Mouse (Mus musculus): ENCODE results near the gene Kdm8. TPM values are rescaled to one million over a fixed set of nuclear protein-coding genes. Genes with fewer than 3 reads are reported as not detected.

Kdm8 gene
- 9.3 and 10.7 TPM in 2 replicates for polyA plus RNA-seq (2016; fragmentation: Nextera tagmentation; extraction: Ambion mirVana)

- Histone ChIP-seq H3K9ac (peak within 1 kb of the TSS; percentile 71), H3K4me3 (peak within 1 kb of the TSS; percentile 47)
- 2% methylated on average over 61 of the region's 61 CpGs for WGBS
Measured at GRCm38 (mm10) chr7:125444464-125445401, at the start of gene Kdm8. Kdm8 (plus strand) TSS chr7:125444676.

DNA sequence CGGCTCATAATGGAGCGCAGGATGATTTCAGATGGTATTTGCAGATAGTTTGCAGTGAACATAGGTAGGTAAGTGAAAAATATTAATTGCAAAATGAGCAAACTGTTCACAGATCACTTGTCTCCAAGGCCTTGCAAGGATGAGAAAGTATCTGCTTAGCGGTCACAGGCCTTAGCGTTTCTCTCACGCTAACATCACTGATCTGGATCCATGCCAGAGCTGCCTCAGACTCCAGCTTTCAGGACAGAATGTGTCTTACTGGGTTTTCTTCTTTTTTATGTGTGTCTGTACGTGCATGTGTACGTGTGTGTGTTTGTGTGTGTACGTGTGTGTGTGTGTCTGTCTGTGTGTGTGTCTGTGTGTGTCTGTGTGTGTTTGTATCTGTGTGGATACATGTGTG is 46.4 kb upstream of the Kdm8 start:
- H3K36me3 ChIP-seq = no peaks in the 10 kb centered on the region
- no peak overlapping the region for H3K4me2 ChIP-seq (replicated peaks)
- WGBS = 93% methylated on average over 8 of the region's 8 CpGs

More at GRCm38 (mm10) chr7:125444464-125445401, at the start of gene Kdm8:
- H3K27ac ChIP-seq = peak within 1 kb of the TSS; percentile 94
- H3K4me1 ChIP-seq = peaks cover 17% of the 10 kb centered on the region
- H3K9me3 ChIP-seq (replicated peaks) = no peaks in the 10 kb centered on the region
- H3K36me3 ChIP-seq = no peaks in the 10 kb centered on the region
- H3K27me3 ChIP-seq = no peaks in the 10 kb centered on the region
- peak within 1 kb of the TSS; percentile 80 for H3K4me2 ChIP-seq (replicated peaks)
- peak; percentile 97 for ATAC-seq (ENCODE audit: low FRiP score)

GRCm38 (mm10) chr7:125398687-125399086 is 45.8 kb upstream of the Kdm8 start:
- no peak for ATAC-seq (ENCODE audit: low FRiP score)
- no peak overlapping the region for H3K27ac ChIP-seq
- peak overlapping the region; percentile 18; the same call in 1 of the 2 replicates for H3K9ac ChIP-seq
- H3K9me3 ChIP-seq (replicated peaks) = no peaks in the 10 kb centered on the region
- 63% methylated on average over 6 of the region's 6 CpGs for WGBS
- no peaks in the 10 kb centered on the region for H3K4me1 ChIP-seq
- H3K36me3 ChIP-seq = no peaks in the 10 kb centered on the region
- H3K27me3 ChIP-seq = peaks cover 10% of the 10 kb centered on the region
- no peak overlapping the region for H3K4me3 ChIP-seq
- H3K4me2 ChIP-seq (replicated peaks) = no peak overlapping the region

More for the DNA sequence above, 46.4 kb upstream of the Kdm8 start:
- Histone ChIP-seq H3K27ac (no peak overlapping the region), H3K4me3 (no peak overlapping the region), H3K27me3 (peaks cover 10% of the 10 kb centered on the region), H3K9ac (no peak overlapping the region), H3K4me1 (peaks cover 1% of the 10 kb centered on the region), H3K9me3 (replicated peaks) (no peaks in the 10 kb centered on the region)
- no peak for ATAC-seq (ENCODE audit: low FRiP score)

DNA sequence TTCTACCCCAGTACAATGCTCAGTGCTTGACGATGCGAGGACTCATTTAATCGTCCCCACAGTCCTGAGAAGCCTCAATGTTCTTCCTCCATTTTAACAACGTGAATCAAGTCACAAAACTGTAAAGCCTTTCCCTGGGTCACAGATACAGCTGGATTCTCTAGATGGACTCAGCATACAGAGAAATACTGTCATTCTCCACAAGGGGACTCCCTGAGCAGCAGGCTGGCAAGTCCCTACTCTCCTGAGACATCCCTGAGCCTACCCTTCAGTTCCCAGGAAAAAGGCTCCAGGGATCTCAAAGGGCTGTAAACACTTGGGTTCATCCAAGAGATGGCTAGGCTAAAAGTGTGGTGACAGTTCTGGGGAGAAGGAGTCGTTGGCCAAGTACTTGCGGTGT is 37.3 kb upstream of the Kdm8 start:
- no peak for ATAC-seq (ENCODE audit: low FRiP score)
- 82% methylated on average over 6 of the region's 6 CpGs for WGBS
- H3K27ac ChIP-seq = no peak overlapping the region

GRCm38 (mm10) chr7:125415087-125415486 is 29.4 kb upstream of the Kdm8 start:
- H3K36me3 ChIP-seq = no peaks in the 10 kb centered on the region
- ATAC-seq (ENCODE audit: low FRiP score) = no peak
- no peaks in the 10 kb centered on the region for H3K4me1 ChIP-seq
- H3K9me3 ChIP-seq (replicated peaks) = no peaks in the 10 kb centered on the region
- WGBS = 93% methylated on average over 1 of the region's 1 CpGs
- H3K27ac ChIP-seq = no peak overlapping the region
- no peak overlapping the region for H3K4me3 ChIP-seq
- H3K9ac ChIP-seq = no peak overlapping the region
- H3K4me2 ChIP-seq (replicated peaks) = no peak overlapping the region
- H3K27me3 ChIP-seq = no peaks in the 10 kb centered on the region

More for the DNA sequence above, 37.3 kb upstream of the Kdm8 start:
- no peaks in the 10 kb centered on the region for H3K36me3 ChIP-seq
- no peak overlapping the region for H3K4me3 ChIP-seq
- no peaks in the 10 kb centered on the region for H3K9me3 ChIP-seq (replicated peaks)
- H3K9ac ChIP-seq = no peak overlapping the region
- H3K4me1 ChIP-seq = no peaks in the 10 kb centered on the region
- no peaks in the 10 kb centered on the region for H3K27me3 ChIP-seq
- no peak overlapping the region for H3K4me2 ChIP-seq (replicated peaks)

DNA sequence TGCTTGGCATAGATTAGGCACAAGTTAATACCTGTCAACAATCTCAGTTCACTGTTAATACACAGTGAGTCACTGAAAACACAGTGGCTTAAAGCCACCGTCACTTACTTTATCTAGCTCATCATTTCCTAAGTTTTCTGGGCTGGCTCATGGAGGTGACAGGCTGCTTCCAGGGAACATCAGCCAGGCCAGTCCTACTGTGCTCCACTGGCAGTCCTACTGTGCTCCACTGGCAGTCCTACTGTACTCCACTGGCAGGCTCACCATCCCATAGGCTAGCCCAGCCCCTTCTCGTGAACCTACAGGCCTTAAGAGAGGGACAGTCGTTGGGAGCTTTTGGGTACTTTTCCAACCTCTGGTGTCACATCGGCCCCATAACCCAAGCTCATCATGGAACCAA is 28.7 kb upstream of the Kdm8 start:
- Histone ChIP-seq H3K9me3 (replicated peaks) (no peaks in the 10 kb centered on the region), H3K9ac (no peak overlapping the region), H3K27ac (no peak overlapping the region), H3K4me2 (replicated peaks) (no peak overlapping the region), H3K4me3 (no peak overlapping the region), H3K4me1 (no peaks in the 10 kb centered on the region), H3K36me3 (no peaks in the 10 kb centered on the region), H3K27me3 (no peaks in the 10 kb centered on the region)
- no peak for ATAC-seq (ENCODE audit: low FRiP score)
- 86% methylated on average over 4 of the region's 4 CpGs for WGBS

DNA sequence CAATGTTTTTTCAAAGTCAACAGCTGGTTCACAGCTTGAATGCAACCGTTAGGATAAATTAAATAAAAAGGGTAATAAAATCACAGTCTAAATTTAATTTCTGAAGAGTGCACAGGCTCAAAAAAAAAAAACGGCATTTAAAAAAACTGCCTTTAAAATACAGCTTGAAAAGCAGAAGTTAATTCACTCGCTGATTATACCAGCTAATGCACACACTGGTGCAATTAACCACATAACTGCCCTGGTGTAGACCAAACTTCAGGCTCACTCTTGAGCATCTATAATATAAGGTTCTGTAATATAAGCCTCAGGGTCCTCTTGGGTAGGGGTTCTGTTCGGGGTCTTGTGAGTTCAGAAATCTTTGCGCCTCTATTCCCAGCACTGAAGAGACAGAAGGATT is 27.7 kb upstream of the Kdm8 start:
- no peaks in the 10 kb centered on the region for H3K36me3 ChIP-seq
- no peaks in the 10 kb centered on the region for H3K27me3 ChIP-seq
- no peak overlapping the region for H3K27ac ChIP-seq
- H3K4me2 ChIP-seq (replicated peaks) = no peak overlapping the region
- no peak for ATAC-seq (ENCODE audit: low FRiP score)
- H3K4me3 ChIP-seq = no peak overlapping the region
- WGBS = 85% methylated on average over 5 of the region's 5 CpGs
- H3K9ac ChIP-seq = no peak overlapping the region
- H3K4me1 ChIP-seq = no peaks in the 10 kb centered on the region
- no peaks in the 10 kb centered on the region for H3K9me3 ChIP-seq (replicated peaks)

DNA sequence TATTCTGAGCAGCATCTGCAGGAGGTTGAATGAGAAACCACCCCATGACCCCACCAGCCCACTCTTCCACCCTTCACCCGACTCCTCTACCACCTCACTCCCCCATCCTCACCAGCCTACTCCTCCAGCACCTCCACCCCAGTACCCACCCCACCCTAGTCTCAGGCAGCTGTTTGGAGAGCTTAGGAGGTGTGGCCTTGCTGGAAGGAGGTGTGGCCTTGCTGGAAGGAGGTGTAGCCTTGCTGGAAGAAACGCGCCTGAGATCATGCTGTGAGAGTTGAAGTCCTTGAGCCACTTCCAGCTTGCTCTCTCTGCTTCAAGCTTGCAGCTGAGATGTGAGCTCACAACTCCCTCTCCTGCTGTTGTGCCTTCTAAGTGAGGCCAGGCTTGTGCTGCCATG is 26.1 kb upstream of the Kdm8 start:
- no peak for ATAC-seq (ENCODE audit: low FRiP score)
- 25% methylated on average over 3 of the region's 3 CpGs for WGBS
- Histone ChIP-seq H3K36me3 (no peaks in the 10 kb centered on the region), H3K9me3 (replicated peaks) (no peaks in the 10 kb centered on the region), H3K27me3 (no peaks in the 10 kb centered on the region), H3K4me1 (no peaks in the 10 kb centered on the region), H3K4me3 (no peak overlapping the region), H3K27ac (no peak overlapping the region), H3K4me2 (replicated peaks) (no peak overlapping the region), H3K9ac (no peak overlapping the region)

GRCm38 (mm10) chr7:125420190-125420589 is 24.3 kb upstream of the Kdm8 start:
- Histone ChIP-seq H3K4me3 (no peak overlapping the region), H3K36me3 (no peaks in the 10 kb centered on the region), H3K9ac (no peak overlapping the region), H3K27ac (no peak overlapping the region), H3K4me1 (no peaks in the 10 kb centered on the region), H3K4me2 (replicated peaks) (no peak overlapping the region), H3K27me3 (no peaks in the 10 kb centered on the region), H3K9me3 (replicated peaks) (no peaks in the 10 kb centered on the region)
- WGBS = 69% methylated on average over 2 of the region's 2 CpGs
- ATAC-seq (ENCODE audit: low FRiP score) = no peak

DNA sequence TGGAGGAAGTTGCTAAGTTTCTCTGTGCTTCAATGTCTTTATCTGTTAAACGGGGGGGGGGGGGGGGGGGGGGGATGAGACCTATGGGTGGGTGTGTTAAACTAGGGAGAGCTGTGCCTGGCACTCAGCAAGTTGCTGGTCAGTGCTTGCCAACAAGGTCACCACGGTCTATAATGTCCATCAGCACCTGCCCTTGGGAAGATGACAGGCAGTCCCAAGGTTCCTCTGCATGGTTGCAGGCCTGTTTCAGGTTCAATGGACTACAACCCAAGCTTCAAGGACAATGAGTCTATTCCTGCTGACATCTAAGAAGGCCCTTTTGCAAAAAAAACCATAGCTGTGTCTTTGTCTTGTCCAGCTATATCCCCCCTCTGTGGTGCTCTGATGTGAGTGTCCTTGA is 22.6 kb upstream of the Kdm8 start:
- no peaks in the 10 kb centered on the region for H3K9me3 ChIP-seq (replicated peaks)
- 75% methylated on average over 1 of the region's 2 CpGs for WGBS
- no peaks in the 10 kb centered on the region for H3K4me1 ChIP-seq
- H3K4me3 ChIP-seq = no peak overlapping the region
- H3K36me3 ChIP-seq = no peaks in the 10 kb centered on the region
- H3K9ac ChIP-seq = no peak overlapping the region
- H3K27ac ChIP-seq = no peak overlapping the region
- no peak overlapping the region for H3K4me2 ChIP-seq (replicated peaks)
- ATAC-seq (ENCODE audit: low FRiP score) = no peak
- no peaks in the 10 kb centered on the region for H3K27me3 ChIP-seq

DNA sequence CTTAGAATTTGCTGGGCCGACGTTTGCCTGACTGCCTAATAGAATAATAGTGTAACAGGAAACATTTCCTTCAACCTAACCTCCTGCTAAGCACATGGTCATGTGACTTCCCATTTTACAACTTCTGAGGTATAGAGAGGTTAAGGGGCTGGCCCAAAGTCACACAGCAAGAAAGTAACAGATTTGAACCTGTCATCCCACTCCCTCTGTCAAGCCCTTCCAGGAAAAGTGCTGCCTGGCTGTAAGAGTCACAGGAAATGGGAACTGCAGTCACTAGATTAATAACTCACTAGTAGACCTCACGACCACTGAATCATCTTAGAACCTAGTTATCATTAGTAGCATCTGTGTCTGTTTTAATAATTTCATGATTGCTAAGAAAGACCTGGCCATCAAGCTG is 21.4 kb upstream of the Kdm8 start:
- ATAC-seq (ENCODE audit: low FRiP score) = no peak
- no peak overlapping the region for H3K4me2 ChIP-seq (replicated peaks)
- no peak overlapping the region for H3K27ac ChIP-seq
- H3K4me1 ChIP-seq = no peaks in the 10 kb centered on the region
- WGBS = 81% methylated on average over 3 of the region's 3 CpGs
- no peak overlapping the region for H3K9ac ChIP-seq
- H3K36me3 ChIP-seq = no peaks in the 10 kb centered on the region
- no peaks in the 10 kb centered on the region for H3K27me3 ChIP-seq
- H3K9me3 ChIP-seq (replicated peaks) = no peaks in the 10 kb centered on the region
- no peak overlapping the region for H3K4me3 ChIP-seq

DNA sequence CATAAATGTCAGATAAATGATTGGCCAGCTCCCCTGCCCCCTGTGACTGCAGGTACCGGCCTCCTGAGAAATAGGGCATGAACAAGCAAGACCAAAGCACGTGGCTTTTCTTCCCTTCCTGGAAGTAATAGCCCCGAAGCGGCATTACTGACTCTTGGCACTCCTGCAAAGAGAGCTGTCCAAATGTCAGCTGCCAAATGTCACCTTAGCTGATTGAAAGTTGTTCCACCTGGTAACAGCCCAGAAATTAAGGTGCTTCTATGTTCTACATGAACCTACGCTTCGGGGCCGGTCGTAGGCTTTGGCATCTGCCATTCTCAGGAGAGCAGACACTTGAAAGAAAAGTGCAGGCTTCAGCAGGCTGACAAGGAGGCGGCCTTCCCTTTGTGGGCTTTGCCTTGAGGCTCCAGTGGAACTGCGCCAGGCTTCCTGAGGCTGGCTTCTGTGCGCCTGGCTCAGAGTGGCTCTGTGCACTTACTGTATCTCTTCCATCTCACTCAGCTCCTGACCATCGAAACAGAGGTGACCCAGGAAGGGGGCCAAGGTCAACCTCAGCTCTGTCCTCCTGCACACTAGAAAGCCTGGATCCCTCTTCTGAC is 16.9 kb upstream of the Kdm8 start:
- H3K4me1 ChIP-seq = no peaks in the 10 kb centered on the region
- H3K27ac ChIP-seq = no peak overlapping the region
- H3K9me3 ChIP-seq (replicated peaks) = peaks cover 8% of the 10 kb centered on the region
- no peaks in the 10 kb centered on the region for H3K36me3 ChIP-seq
- WGBS = 87% methylated on average over 12 of the region's 12 CpGs
- H3K4me3 ChIP-seq = no peak overlapping the region
- H3K9ac ChIP-seq = no peak overlapping the region
- no peak for ATAC-seq (ENCODE audit: low FRiP score)
- no peak overlapping the region for H3K4me2 ChIP-seq (replicated peaks)
- H3K27me3 ChIP-seq = no peaks in the 10 kb centered on the region
